Mouse (Mus musculus): ENCODE measurements at regions not wholly inside any gene's neighbourhood (a gene's known extent, or its start where the extent isn't known, plus 50 kb on each side); places are given as distances from the start of the nearest gene placed in this dataset.

DNA sequence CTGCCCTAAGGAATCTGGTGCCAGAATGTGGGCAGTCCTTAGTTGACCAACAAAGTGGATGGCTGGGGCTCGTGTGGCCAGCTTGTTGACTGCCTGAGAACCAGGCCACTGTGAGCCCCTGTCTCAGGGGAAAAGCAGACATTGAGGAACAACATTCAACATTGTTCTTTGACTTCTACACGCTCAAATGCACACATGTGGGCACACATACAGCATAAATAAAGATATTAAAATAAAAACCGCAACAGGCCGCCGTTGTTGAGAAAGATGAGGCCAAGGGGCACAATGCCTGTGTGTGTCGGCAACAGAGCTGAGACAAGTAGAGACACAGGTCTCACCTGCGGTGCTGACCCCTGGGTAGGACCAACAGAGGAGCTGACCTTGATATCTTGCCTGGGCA lies 105.8 kb downstream of the Nxnl2 start:
- H3K27me3 ChIP-seq = no peaks in the 10 kb centered on the region
- no peaks in the 10 kb centered on the region for H3K9me3 ChIP-seq (replicated peaks)
- no peak overlapping the region for H3K4me2 ChIP-seq (replicated peaks)
- H3K9ac ChIP-seq = no peak overlapping the region
- H3K4me3 ChIP-seq (replicated peaks) = no peak overlapping the region
- H3K36me3 ChIP-seq = no peaks in the 10 kb centered on the region
- WGBS = 72% methylated on average over 7 of the region's 7 CpGs
- H3K4me1 ChIP-seq = peaks cover 44% of the 10 kb centered on the region
- ATAC-seq (ENCODE audit: insufficient number of reproducible peaks, low FRiP score, low TSS enrichment, low read depth) = no peak
- no peak overlapping the region for H3K27ac ChIP-seq (replicated peaks)

- Histone ChIP-seq H3K27me3 (no peaks in the 10 kb centered on the region), H3K4me1 (peaks cover 44% of the 10 kb centered on the region), H3K4me2 (replicated peaks) (no peak overlapping the region), H3K4me3 (replicated peaks) (no peak overlapping the region), H3K27ac (replicated peaks) (0 out of 2 replicates have a peak overlapping the region, but pooled peaks have one; percentile 39), H3K36me3 (no peaks in the 10 kb centered on the region), H3K9me3 (replicated peaks) (no peaks in the 10 kb centered on the region), H3K9ac (no peak overlapping the region)
- WGBS = 47% methylated on average over 10 of the region's 10 CpGs
- no peak for ATAC-seq (ENCODE audit: insufficient number of reproducible peaks, low FRiP score, low TSS enrichment, low read depth)
Measured at GRCm38 (mm10) chr13:51277515-51277914, 106.7 kb downstream of the Nxnl2 start.

DNA sequence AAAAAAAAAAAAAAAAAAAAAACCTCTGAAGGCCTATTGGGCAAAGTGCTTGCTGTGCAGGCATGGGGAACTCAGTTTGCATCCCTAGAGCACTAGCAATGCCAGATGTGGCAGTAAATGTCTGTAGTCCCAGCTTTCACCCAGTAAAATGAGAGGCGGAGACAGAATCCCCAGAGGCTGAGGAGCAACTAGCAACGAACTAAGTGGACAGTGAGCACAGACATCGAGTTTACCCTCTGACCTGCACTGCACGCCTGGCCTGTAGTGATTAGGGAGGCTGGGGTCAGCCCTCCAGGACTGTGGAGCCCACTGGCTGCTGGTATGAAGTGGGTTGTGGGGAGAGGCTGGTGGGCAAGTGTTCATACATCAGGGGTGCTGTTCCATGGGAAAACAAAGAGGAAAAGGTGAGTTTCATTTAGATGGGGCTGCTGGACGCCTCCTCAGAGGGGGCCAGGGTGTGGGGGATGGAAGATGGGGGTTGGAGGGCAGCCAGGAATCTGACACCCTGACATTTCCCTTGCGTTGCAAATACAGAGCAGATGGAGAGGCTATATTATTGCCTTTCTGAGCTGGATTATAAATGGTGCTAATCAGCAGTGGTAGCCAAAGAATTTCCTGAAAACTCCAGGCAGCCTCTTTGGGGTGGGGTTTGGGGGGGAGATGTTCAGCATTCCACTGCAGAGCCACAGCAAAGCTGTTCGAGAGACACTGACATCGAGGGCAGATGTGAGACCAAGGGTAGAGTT lies 109.0 kb downstream of the Nxnl2 start:
- Histone ChIP-seq H3K9ac (no peak overlapping the region), H3K4me3 (replicated peaks) (no peak overlapping the region), H3K4me1 (peaks cover 39% of the 10 kb centered on the region)

DNA sequence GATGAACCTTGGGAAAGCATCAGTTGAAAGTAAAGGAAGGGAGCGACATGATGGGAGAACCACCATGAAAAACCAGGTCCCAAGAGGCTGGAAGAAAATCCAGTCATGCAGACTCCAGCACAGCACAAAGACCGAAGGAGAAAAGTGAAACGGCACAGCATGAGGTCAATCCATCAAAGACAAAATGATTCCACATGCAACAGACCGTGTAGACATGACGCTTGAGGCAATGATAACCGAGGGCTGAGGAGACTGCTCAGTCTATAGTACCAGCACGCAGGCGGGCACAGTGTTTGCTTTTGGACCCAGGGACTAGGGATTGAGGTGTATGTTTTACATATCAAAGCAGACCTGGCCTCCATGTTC lies 109.5 kb downstream of the Nxnl2 start:
- H3K4me3 ChIP-seq (replicated peaks) = no peak overlapping the region
- no peak overlapping the region; the same call in 1 of the 2 replicates for H3K4me2 ChIP-seq (replicated peaks)
- WGBS = 33% methylated on average over 8 of the region's 8 CpGs
- no peak for ATAC-seq (ENCODE audit: insufficient number of reproducible peaks, low FRiP score, low TSS enrichment, low read depth)
- peaks cover 35% of the 10 kb centered on the region for H3K4me1 ChIP-seq
- H3K27ac ChIP-seq (replicated peaks) = peak overlapping the region; percentile 82
- no peaks in the 10 kb centered on the region for H3K36me3 ChIP-seq
- no peaks in the 10 kb centered on the region for H3K9me3 ChIP-seq (replicated peaks)
- H3K27me3 ChIP-seq = no peaks in the 10 kb centered on the region
- H3K9ac ChIP-seq = no peak overlapping the region

More for the DNA sequence above, 109.0 kb downstream of the Nxnl2 start:
- Histone ChIP-seq H3K36me3 (no peaks in the 10 kb centered on the region), H3K27ac (replicated peaks) (peak overlapping the region; percentile 82), H3K9me3 (replicated peaks) (no peaks in the 10 kb centered on the region), H3K4me2 (replicated peaks) (no peak overlapping the region; the same call in 1 of the 2 replicates), H3K27me3 (no peaks in the 10 kb centered on the region)
- ATAC-seq (ENCODE audit: insufficient number of reproducible peaks, low FRiP score, low TSS enrichment, low read depth) = peak; percentile 80
- 10% methylated on average over 8 of the region's 8 CpGs for WGBS

DNA sequence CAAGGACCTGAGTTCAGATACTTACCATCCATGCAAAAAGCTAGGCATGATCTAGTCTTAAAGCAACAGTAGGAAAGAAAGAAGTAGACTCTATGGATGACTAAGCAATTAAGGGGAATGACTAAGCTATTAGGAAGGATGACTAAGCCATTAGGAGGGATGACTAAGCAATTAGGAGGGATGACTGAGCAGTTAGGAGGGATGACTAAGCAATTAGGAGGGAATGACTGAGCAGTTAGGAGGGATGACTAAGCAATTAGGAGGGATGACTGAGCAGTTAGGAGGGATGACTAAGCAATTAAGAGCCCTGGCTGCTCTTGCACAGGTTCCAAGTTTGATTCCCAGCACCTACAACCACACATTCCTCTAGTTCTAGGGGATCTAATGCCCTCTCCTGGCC lies 113.9 kb downstream of the Nxnl2 start:
- H3K9me3 ChIP-seq (replicated peaks) = no peaks in the 10 kb centered on the region
- H3K27ac ChIP-seq (replicated peaks) = no peak overlapping the region
- no peaks in the 10 kb centered on the region for H3K27me3 ChIP-seq
- H3K4me2 ChIP-seq (replicated peaks) = no peak overlapping the region
- H3K9ac ChIP-seq = no peak overlapping the region
- no peak overlapping the region for H3K4me3 ChIP-seq (replicated peaks)
- H3K36me3 ChIP-seq = no peaks in the 10 kb centered on the region
- H3K4me1 ChIP-seq = peaks cover 13% of the 10 kb centered on the region
- no peak for ATAC-seq (ENCODE audit: insufficient number of reproducible peaks, low FRiP score, low TSS enrichment, low read depth)

DNA sequence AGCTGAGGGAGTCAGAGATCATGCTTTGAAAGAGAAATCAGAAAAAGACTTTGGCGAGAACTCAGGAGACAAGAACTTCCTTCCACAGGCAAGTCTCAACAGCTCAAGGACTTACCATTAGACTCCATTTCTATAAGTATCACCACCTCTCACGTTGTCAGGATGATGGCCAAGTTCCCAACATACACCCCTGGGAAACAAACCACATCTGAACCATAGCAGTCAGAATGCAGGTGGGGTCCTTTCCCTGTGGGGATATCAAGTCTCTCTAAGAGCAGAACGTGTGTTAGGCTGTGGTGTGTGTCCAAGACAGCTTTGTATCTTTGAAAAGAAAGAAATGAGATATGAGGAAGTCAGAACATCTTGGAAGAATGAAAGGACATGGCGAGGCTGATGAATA lies 118.6 kb downstream of the Nxnl2 start:
- 50% methylated on average over 4 of the region's 4 CpGs for WGBS
- H3K9me3 ChIP-seq (replicated peaks) = no peaks in the 10 kb centered on the region
- no peaks in the 10 kb centered on the region for H3K27me3 ChIP-seq
- H3K36me3 ChIP-seq = no peaks in the 10 kb centered on the region
- 0 out of 2 replicates have a peak, but pooled peaks cover 4% of the 10 kb centered on the region for H3K4me1 ChIP-seq
- no peak for ATAC-seq (ENCODE audit: insufficient number of reproducible peaks, low FRiP score, low TSS enrichment, low read depth)
- H3K9ac ChIP-seq = no peak overlapping the region
- H3K4me3 ChIP-seq (replicated peaks) = no peak overlapping the region
- no peak overlapping the region for H3K4me2 ChIP-seq (replicated peaks)
- no peak overlapping the region for H3K27ac ChIP-seq (replicated peaks)

DNA sequence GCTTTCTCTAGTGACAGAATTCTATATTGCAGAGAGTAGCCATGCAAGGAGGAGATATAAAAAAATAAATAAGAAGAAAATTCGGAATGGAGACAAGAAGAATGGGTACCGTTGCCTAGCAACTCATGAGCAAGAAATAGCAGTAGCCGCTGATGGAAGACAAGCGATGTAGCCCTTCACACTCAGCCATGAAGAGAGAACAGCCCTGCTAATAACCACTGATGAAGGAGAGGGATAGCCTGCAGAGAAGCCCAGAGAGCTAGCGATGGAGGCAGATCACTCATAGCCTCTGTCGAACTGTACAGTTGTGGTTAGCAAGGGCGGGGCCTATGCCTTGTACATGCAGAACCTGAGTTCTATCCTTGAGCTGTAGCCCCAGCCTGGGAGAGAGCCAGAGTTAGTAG lies 118.4 kb upstream of the S1pr3 start:
- Histone ChIP-seq H3K27me3 (no peaks in the 10 kb centered on the region), H3K4me3 (replicated peaks) (no peak overlapping the region), H3K9me3 (replicated peaks) (no peaks in the 10 kb centered on the region), H3K4me1 (0 out of 2 replicates have a peak, but pooled peaks cover 4% of the 10 kb centered on the region), H3K27ac (replicated peaks) (no peak overlapping the region), H3K9ac (no peak overlapping the region), H3K36me3 (no peaks in the 10 kb centered on the region), H3K4me2 (replicated peaks) (no peak overlapping the region)
- 74% methylated on average over 7 of the region's 7 CpGs for WGBS
- ATAC-seq (ENCODE audit: insufficient number of reproducible peaks, low FRiP score, low TSS enrichment, low read depth) = no peak

- no peaks in the 10 kb centered on the region for H3K9me3 ChIP-seq (replicated peaks)
- H3K27ac ChIP-seq (replicated peaks) = no peak overlapping the region
- no peak overlapping the region for H3K4me2 ChIP-seq (replicated peaks)
- no peak overlapping the region for H3K4me3 ChIP-seq (replicated peaks)
- WGBS = 85% methylated on average over 6 of the region's 6 CpGs
- peaks cover 11% of the 10 kb centered on the region for H3K4me1 ChIP-seq
- ATAC-seq (ENCODE audit: insufficient number of reproducible peaks, low FRiP score, low TSS enrichment, low read depth) = no peak
- no peaks in the 10 kb centered on the region for H3K36me3 ChIP-seq
- H3K27me3 ChIP-seq = no peaks in the 10 kb centered on the region
- no peak overlapping the region for H3K9ac ChIP-seq
Measured at GRCm38 (mm10) chr13:51290926-51291325, 117.5 kb upstream of the S1pr3 start.

GRCm38 (mm10) chr13:51293047-51293446 lies 115.4 kb upstream of the S1pr3 start:
- Histone ChIP-seq H3K27me3 (no peaks in the 10 kb centered on the region), H3K9me3 (replicated peaks) (no peaks in the 10 kb centered on the region), H3K27ac (replicated peaks) (no peak overlapping the region), H3K4me2 (replicated peaks) (no peak overlapping the region), H3K36me3 (no peaks in the 10 kb centered on the region), H3K4me1 (peaks cover 21% of the 10 kb centered on the region), H3K4me3 (replicated peaks) (no peak overlapping the region), H3K9ac (no peak overlapping the region)
- no peak for ATAC-seq (ENCODE audit: insufficient number of reproducible peaks, low FRiP score, low TSS enrichment, low read depth)
- 56% methylated on average over 4 of the region's 4 CpGs for WGBS

DNA sequence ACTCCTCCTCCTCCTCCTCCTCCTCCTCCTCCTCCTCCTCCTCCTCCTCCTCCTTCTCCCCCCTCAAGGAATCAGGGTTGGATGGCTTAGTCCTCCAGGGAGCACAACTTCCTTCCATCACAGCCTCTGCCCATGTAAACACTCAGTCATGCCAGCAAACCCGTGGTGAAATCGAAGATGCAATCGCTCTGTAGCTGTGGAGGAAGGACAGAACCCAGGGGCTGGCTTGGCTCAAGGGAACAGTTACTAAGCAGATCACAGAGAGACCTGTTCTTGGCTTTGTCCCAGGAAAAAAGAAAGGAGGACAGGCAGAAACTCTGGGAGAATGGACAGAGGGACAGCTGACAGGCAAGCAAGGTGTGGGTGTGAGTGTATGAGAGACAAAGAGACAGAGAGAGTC lies 112.6 kb upstream of the S1pr3 start:
- no peaks in the 10 kb centered on the region for H3K27me3 ChIP-seq
- 37% methylated on average over 3 of the region's 3 CpGs for WGBS
- peaks cover 21% of the 10 kb centered on the region for H3K4me1 ChIP-seq
- H3K9ac ChIP-seq = no peak overlapping the region
- peak overlapping the region; percentile 34; the same call in 1 of the 2 replicates for H3K27ac ChIP-seq (replicated peaks)
- H3K9me3 ChIP-seq (replicated peaks) = no peaks in the 10 kb centered on the region
- H3K4me2 ChIP-seq (replicated peaks) = no peak overlapping the region
- H3K36me3 ChIP-seq = no peaks in the 10 kb centered on the region
- ATAC-seq (ENCODE audit: insufficient number of reproducible peaks, low FRiP score, low TSS enrichment, low read depth) = no peak
- no peak overlapping the region for H3K4me3 ChIP-seq (replicated peaks)

- Histone ChIP-seq H3K4me2 (replicated peaks) (no peak overlapping the region), H3K4me3 (replicated peaks) (no peak overlapping the region), H3K27ac (replicated peaks) (peak overlapping the region; percentile 61; the same call in 1 of the 2 replicates), H3K36me3 (no peaks in the 10 kb centered on the region), H3K9me3 (replicated peaks) (no peaks in the 10 kb centered on the region), H3K27me3 (no peaks in the 10 kb centered on the region), H3K4me1 (peaks cover 21% of the 10 kb centered on the region), H3K9ac (no peak overlapping the region)
- ATAC-seq (ENCODE audit: insufficient number of reproducible peaks, low FRiP score, low TSS enrichment, low read depth) = no peak
- WGBS = 89% methylated on average over 13 of the region's 13 CpGs
Measured at GRCm38 (mm10) chr13:51297231-51297880, 111.1 kb upstream of the S1pr3 start.
